Mouse (Mus musculus) testis, adult 2 months (tissue): ENCODE measurements around the gene Hopx. TPM values are rescaled to one million over a fixed set of nuclear protein-coding genes. Genes with fewer than 3 reads are reported as not detected.

ENCODE experiments used
- H3K27ac ChIP-seq: fragments of 200-500 bp; 2 replicates; pipeline ENCODE4 v1.5.1; 2012; ENCODE audit warnings: low read depth, low read length; ENCODE audit not compliant: control insufficient read depth, insufficient read depth
- H3K27me3 ChIP-seq: fragments of 200-500 bp; 2 replicates; pipeline ENCODE4 v1.6.1; 2012; ENCODE audit warnings: mild to moderate bottlenecking, low read length, moderate library complexity; ENCODE audit not compliant: control insufficient read depth, insufficient read depth
- H3K36me3 ChIP-seq: fragments of 200-500 bp; 2 replicates; pipeline ENCODE4 v1.6.1; 2012; ENCODE audit warnings: mild to moderate bottlenecking, low read length; ENCODE audit not compliant: control insufficient read depth, insufficient read depth
- H3K4me1 ChIP-seq: fragments of 200-500 bp; 2 replicates; pipeline ENCODE4 v1.6.1; 2012; ENCODE audit warnings: low read length; ENCODE audit not compliant: control insufficient read depth, insufficient read depth
- H3K4me3 ChIP-seq: fragments of 200-500 bp; 2 replicates; pipeline ENCODE4 v1.5.1; 2012; ENCODE audit warnings: low read depth, mild to moderate bottlenecking, low read length, moderate library complexity, mixed read lengths; ENCODE audit not compliant: control insufficient read depth
- CTCF ChIP-seq: fragments of 200-500 bp; IDR thresholded peaks from 2 replicates; pipeline ENCODE4 v1.5.1; 2012; ENCODE audit warnings: low read depth, mild to moderate bottlenecking, inconsistent platforms, low read length, moderate library complexity; ENCODE audit not compliant: control insufficient read depth, insufficient read depth, insufficient replicate concordance
- POLR2A ChIP-seq: fragments of 200-500 bp; IDR thresholded peaks from 2 replicates; pipeline ENCODE4 v1.6.1; 2012; ENCODE audit warnings: low read depth, mild to moderate bottlenecking, inconsistent platforms, low read length, moderate library complexity; ENCODE audit not compliant: control insufficient read depth
- polyA plus RNA-seq: library from polyadenylated mRNA; depleted of rRNA; stranded (reverse); fragments of >200 nt; gene quantifications from 2 replicates; pipeline ENCODE4 v1.2.3, GENCODE M21; 2012; rRNA removed

Gene Hopx
- polyA plus RNA-seq, 1 experiment, result 16.0 TPM

GRCm38 (mm10) chr5:77060363-77060762, 54.6 kb downstream of the Hopx start:
- Histone ChIP-seq H3K4me3 (no peak overlapping the region), H3K36me3 (no peaks in the 10 kb centered on the region), H3K4me1 (no peaks in the 10 kb centered on the region; the same call in 1 of the 2 replicates), H3K27me3 (no peaks in the 10 kb centered on the region), H3K27ac (no peak overlapping the region)
- TF ChIP-seq CTCF (no peak), POLR2A (no peak)

GRCm38 (mm10) chr5:77056881-77057440, 58.0 kb downstream of the Hopx start:
- Histone ChIP-seq H3K27ac (no peak overlapping the region), H3K36me3 (no peaks in the 10 kb centered on the region), H3K4me3 (no peak overlapping the region), H3K27me3 (no peaks in the 10 kb centered on the region), H3K4me1 (no peaks in the 10 kb centered on the region; the same call in 1 of the 2 replicates)
- no peak for TF ChIP-seq POLR2A
- TF ChIP-seq CTCF, result no peak

- no peak for TF ChIP-seq CTCF
- no peak for TF ChIP-seq POLR2A
- Histone ChIP-seq H3K36me3 (no peaks in the 10 kb centered on the region), H3K4me3 (no peak overlapping the region), H3K4me1 (no peaks in the 10 kb centered on the region), H3K27ac (no peak overlapping the region), H3K27me3 (no peaks in the 10 kb centered on the region)
These were observed 62.3 kb downstream of the Hopx start for GRCm38 (mm10) chr5:77052616-77053015.

DNA sequence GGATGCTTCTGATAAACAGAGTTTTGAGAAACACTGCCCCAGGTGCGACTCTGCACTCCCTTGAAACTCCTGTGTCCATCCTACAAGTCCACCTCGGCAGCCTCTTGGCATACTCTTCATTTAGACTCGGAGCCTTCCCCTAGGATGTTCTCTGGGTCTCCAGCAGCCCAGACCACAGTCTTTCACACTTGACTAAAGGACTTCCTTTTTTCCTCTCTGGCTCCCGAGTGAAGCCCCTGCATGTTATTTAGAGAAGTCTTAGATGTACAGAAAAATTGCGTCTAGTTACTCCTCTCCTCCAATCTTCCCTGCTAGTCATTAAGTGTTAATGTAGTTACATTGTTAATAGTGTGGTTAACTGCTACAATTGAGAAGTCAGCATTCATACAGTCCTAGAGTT, 70.6 kb downstream of the Hopx start:
- TF ChIP-seq POLR2A (no peak), CTCF (no peak)
- Histone ChIP-seq H3K36me3 (no peaks in the 10 kb centered on the region), H3K4me1 (no peaks in the 10 kb centered on the region), H3K27me3 (no peaks in the 10 kb centered on the region), H3K27ac (no peak overlapping the region), H3K4me3 (no peak overlapping the region)

GRCm38 (mm10) chr5:77039391-77039790, 75.5 kb downstream of the Hopx start:
- TF ChIP-seq POLR2A (no peak), CTCF (no peak)
- Histone ChIP-seq H3K27me3 (no peaks in the 10 kb centered on the region), H3K36me3 (no peaks in the 10 kb centered on the region; the same call in none of the 2 replicates), H3K27ac (no peak overlapping the region), H3K4me3 (no peak overlapping the region), H3K4me1 (peaks cover 4% of the 10 kb centered on the region; the same call in 1 of the 2 replicates)

DNA sequence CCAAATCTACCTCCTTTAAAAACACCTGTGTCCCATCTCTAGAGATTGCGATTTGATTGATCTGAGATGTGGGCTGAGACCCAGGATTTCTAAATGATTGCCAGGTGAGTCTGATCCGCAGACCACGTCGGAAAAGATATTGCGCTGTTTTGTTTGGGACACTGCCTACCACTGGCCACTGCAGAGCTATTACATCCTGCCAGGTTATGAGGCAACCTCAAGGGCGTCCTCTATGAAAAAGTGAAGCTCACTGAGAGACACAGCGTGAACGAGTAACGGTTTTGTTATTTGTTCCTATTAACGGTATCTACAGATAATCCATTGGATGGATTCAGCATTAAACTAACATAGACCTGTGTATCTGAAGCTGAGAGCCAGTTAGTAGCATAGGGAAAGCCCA, 76.5 kb downstream of the Hopx start:
- TF ChIP-seq CTCF (no peak), POLR2A (no peak)
- Histone ChIP-seq H3K4me1 (peaks cover 4% of the 10 kb centered on the region; the same call in 1 of the 2 replicates), H3K27me3 (no peaks in the 10 kb centered on the region), H3K4me3 (peak overlapping the region; percentile 28), H3K27ac (no peak overlapping the region), H3K36me3 (no peaks in the 10 kb centered on the region; the same call in none of the 2 replicates)

Other genes with a start within 250 kb of the Hopx start
- gene Aasdh, start 209.6 kb downstream of the Hopx start, polyA plus RNA-seq, result 12.5 and 15.8 TPM in 2 replicates
- 23.0 and 25.1 TPM in 2 replicates for gene Paics, start 163.8 kb downstream of the Hopx start, polyA plus RNA-seq
- 2.7 and 4.0 TPM in 2 replicates for gene Ppat, start 163.5 kb downstream of the Hopx start, polyA plus RNA-seq
- 45.3 and 56.2 TPM in 2 replicates for gene Srp72, start 140.4 kb downstream of the Hopx start, polyA plus RNA-seq
- gene Arl9, start 111.1 kb downstream of the Hopx start, polyA plus RNA-seq, result 84.8 and 131 TPM in 2 replicates
- 145 and 149 TPM in 2 replicates for gene Thegl, start 99.1 kb downstream of the Hopx start, polyA plus RNA-seq
- 1,806 and 1,967 TPM in 2 replicates for gene Spink2, start 96.3 kb upstream of the Hopx start, polyA plus RNA-seq
- gene Rest, start 150.4 kb upstream of the Hopx start, polyA plus RNA-seq, result 3.8 and 4.2 TPM in 2 replicates
- gene Noa1, start 195.0 kb upstream of the Hopx start, polyA plus RNA-seq, result 4.8 and 5.1 TPM in 2 replicates
- 12.9 and 21.8 TPM in 2 replicates for gene Polr2b, start 195.0 kb upstream of the Hopx start, polyA plus RNA-seq